Mouse (Mus musculus): ENCODE data around the gene Smim7.

Gene Smim7

GRCm38 (mm10) chr8:72547122-72547801 lies 23.6 kb downstream of the Smim7 start:
- DNase-seq = peak in 1 of 2 experiments; percentile 35

GRCm38 (mm10) chr8:72539234-72539633 lies 31.7 kb downstream of the Smim7 start:
- no peak for DNase-seq

DNA sequence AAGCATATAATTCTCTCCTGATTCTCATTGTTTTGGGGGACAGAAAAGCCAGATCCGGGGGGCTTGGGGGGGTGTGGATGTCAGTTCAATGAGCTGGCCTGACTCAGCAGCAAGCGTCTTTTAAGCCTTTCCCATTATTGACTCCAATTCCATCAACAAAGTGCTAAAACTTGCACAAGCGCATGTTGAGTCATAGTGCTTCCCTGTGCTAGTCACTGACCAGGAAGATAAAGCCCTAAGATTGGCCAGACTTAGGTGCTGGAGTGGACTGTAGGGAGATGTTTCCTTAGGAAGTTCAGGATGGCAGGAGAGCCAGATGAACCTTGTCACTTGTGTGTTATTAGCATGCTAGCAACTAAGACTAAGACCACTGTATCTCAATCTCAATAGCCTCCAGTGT lies 36.0 kb downstream of the Smim7 start:
- no peak for DNase-seq

- DNase-seq = no peak
Measured at GRCm38 (mm10) chr8:72532103-72532502, 38.8 kb downstream of the Smim7 start.

DNA sequence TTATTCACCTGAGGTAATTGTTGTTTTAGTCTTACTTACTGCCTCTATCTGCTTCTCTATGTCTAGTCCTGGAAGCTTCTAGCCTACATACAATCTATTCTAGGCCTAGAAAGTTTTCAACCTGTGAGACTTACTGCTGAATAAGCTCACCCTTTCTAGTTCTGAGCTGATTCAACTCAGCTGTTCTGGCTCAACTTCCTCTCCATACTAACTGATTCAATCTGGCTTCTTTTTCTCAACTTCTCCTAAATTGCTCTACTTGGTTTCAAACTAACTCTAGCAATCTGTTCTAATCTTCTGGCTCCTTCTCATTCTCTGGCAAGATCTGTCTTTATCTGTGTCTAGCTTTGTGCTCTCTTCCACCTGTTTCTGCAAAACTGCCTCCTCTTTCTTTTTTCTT lies 49.0 kb downstream of the Smim7 start:
- DNase-seq = no peak

- DNase-seq = no peak
Measured at GRCm38 (mm10) chr8:72517421-72517988, 53.4 kb downstream of the Smim7 start.
